Mouse (Mus musculus) bone marrow, adult 2 months (tissue): ENCODE measurements at regions not wholly inside any gene's neighbourhood (a gene's known extent, or its start where the extent isn't known, plus 50 kb on each side); places are given as distances from the start of the nearest gene placed in this dataset.

Experiments
- CTCF ChIP-seq: fragments of 200-500 bp; IDR thresholded peaks from 2 replicates; pipeline ENCODE4 v1.5.1; 2011; ENCODE audit warnings: low read length, control low read depth; ENCODE audit not compliant: control insufficient read depth, insufficient read depth
- POLR2A ChIP-seq: fragments of 200-500 bp; IDR thresholded peaks from 2 replicates; pipeline ENCODE4 v1.6.1; 2011; ENCODE audit warnings: low read depth, mild to moderate bottlenecking, control low read depth, low read length, borderline replicate concordance; ENCODE audit not compliant: control insufficient read depth

- TF ChIP-seq POLR2A: no peak
- TF ChIP-seq CTCF: no peak
Observed at GRCm38 (mm10) chr9:32910641-32911040, 274.6 kb downstream of the Ets1 start.
